Mouse (Mus musculus) kidney, adult 10 weeks (tissue): ENCODE measurements around the gene Chrna10. TPM values are rescaled to one million over a fixed set of nuclear protein-coding genes. Genes with fewer than 3 reads are reported as not detected.

Source experiments
- polyA plus RNA-seq: library from polyadenylated mRNA; stranded (reverse); fragments of 350-450 nt; fragmentation: Illumina TruSeq; extraction: RNeasy Lipid Tissue Mini Kit (QIAGEN cat#74804); gene quantifications from one replicate; pipeline ENCODE4 v1.2.3, GENCODE M21; 2014; ENCODE audit warnings: low read depth, low replicate concordance

The Chrna10 gene
- not detected for polyA plus RNA-seq

DNA sequence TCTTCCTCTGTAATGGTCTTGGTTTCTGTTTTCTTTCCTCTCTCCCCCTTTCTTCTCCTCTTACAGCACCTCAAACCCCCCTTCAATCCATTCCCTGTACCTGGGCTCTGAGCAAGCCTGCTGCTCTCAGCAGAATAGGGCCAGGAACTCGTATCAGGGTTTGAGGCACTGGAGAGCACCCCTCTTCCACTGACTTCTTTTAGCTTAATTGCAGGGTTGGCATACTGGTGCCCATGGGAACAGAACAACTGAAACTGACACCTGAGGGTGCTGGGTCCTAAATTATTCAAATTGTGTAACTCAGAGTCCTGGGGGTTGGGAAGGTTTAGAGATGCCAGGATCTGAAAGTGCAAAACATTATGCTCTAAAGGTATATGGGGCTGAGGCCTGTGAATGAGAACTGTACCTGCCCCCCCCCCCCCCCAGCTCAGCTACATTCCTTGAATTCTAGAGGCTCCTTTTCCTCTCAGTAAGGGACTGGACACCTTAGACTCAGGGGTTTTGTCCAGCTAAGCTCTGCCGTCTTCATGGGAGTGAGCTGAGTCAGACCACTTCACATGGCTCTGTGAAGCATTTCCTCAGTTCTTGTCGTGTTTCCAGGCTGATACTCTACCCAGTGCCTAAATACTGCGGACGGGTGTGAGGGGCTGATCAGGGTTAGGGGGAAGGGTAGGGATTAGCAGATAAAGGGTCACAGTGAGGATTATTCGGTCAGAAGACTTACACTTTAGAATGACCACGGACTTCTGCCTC lies at the start of gene Chrna10:
Chrna10 (minus strand) TSS at position 250 of the 753 bp plus-strand sequence.

GRCm38 (mm10) chr7:102109171-102109570 lies 7.5 kb downstream of the Chrna10 start, which contains the start of gene Art5:
Art5 (minus strand) TSS chr7:102109489.

DNA sequence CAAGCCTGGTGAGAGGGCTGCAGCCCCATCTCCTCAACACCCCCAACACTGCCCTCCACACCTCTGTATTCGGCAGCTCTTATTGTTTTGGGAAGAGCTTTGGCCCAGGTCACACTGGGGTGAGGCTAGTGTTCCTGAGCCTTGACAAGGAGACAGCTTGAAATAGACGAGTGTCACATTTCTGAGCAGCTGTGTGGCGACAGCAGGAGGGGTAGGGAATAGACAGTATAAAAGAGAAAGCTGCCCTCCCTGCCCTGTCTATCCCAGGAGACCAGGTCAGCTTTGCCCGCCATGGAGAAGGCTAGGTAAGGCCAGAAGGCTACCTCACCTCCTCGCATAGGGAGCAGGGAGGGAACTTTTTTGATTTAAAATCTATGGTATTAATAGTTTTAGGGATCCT lies 15.1 kb downstream of the Chrna10 start, which contains the start of gene Art1:
Art1 (plus strand) TSS at position 257 of the 400 bp plus-strand sequence.

DNA sequence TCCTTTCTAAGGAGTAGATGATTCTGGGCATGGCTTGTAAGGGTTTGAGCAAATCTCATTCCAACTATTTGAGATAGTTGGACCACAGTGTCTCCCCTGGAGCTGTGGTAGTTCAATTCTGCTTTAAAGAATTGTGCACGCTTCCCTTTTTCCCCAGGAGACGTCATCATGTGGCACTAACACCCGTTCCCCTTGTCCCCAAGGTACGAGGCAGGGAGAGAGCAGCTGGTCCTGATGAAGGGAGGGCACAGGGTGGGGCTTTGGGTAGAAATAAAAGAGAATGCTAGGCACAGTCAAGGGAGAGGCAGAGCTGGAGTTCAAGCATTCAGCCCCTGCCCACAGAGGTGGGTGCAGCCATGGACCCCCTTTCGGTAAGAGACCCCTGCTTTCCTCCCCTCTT lies 33.8 kb downstream of the Chrna10 start, which contains the start of gene Trpc2:
Trpc2 (plus strand) TSS at position 301 of the 400 bp plus-strand sequence.

GRCm38 (mm10) chr7:102065046-102065891 lies 51.4 kb downstream of the Chrna10 start, which contains the start of the genes Rnf121, Xndc1 and Xntrpc:
Rnf121 (minus strand) TSS chr7:102065469.
Xndc1 (plus strand) TSS chr7:102065511.
Xntrpc (plus strand) TSS chr7:102065713.

Other genes starting within 250 kb of the Chrna10 start
- gene Folr1, start 246.0 kb downstream of the Chrna10 start, polyA plus RNA-seq: 65.8 TPM
- 9.7 TPM for gene Lamtor1, start 210.9 kb downstream of the Chrna10 start, polyA plus RNA-seq
- gene Tomt, start 210.5 kb downstream of the Chrna10 start, polyA plus RNA-seq: not detected
- gene Lrrc51, start 182.9 kb downstream of the Chrna10 start, polyA plus RNA-seq: 4.3 TPM
- gene Numa1, start 182.7 kb downstream of the Chrna10 start, polyA plus RNA-seq: 58.5 TPM
- gene Il18bp, start 98.1 kb downstream of the Chrna10 start, polyA plus RNA-seq: 9.1 TPM
- gene Rnf121, start 51.4 kb downstream of the Chrna10 start, polyA plus RNA-seq: 16.5 TPM
- 9.9 TPM for gene Xndc1, start 51.3 kb downstream of the Chrna10 start, polyA plus RNA-seq
- not detected for gene Xntrpc, start 51.1 kb downstream of the Chrna10 start, polyA plus RNA-seq
- gene Trpc2, start 33.7 kb downstream of the Chrna10 start, polyA plus RNA-seq: not detected
- not detected for gene Art1, start 15.1 kb downstream of the Chrna10 start, polyA plus RNA-seq
- not detected for gene Art5, start 7.3 kb downstream of the Chrna10 start, polyA plus RNA-seq
- 33.4 TPM for gene Nup98, start 93.3 kb upstream of the Chrna10 start, polyA plus RNA-seq
- 25.3 TPM for gene Pgap2, start 93.4 kb upstream of the Chrna10 start, polyA plus RNA-seq
- gene Rhog, start 139.2 kb upstream of the Chrna10 start, polyA plus RNA-seq: 1.2 TPM
- gene Stim1, start 151.0 kb upstream of the Chrna10 start, polyA plus RNA-seq: 5.1 TPM